In genomic region chr13:47246459-47246858, GRCm38 (mm10) we compare ENCODE assay signal across 22 mouse cellular contexts.
DNase-seq lines count a peak whose midpoint lies in the region; ATAC-seq lines count a peak whose summit lies in the region.
"Had no signal": no experiment of that assay in that cellular context is flagged by ENCODE, and none has a peak within 500 bp of the region (broad histone marks: within the 10 kb centered on the region; RNA-seq: fewer than 3 reads in every experiment).

No protein-coding gene starts in this region.

- 0 out of 2 replicates have a peak overlapping the region, but pooled peaks have one; percentile 6 for H3K27ac ChIP-seq in heart, embryonic 13.5 days (replicated peaks)
- peak overlapping the region; percentile 49; the same call in 1 of the 2 replicates for H3K27ac ChIP-seq in midbrain, embryonic 10.5 days (replicated peaks)
- no peak overlapping the region; the same call in 1 of the 2 replicates for H3K27ac ChIP-seq in midbrain, embryonic 16.5 days (ENCODE audit: low read length)
- peak overlapping the region; percentile 22; the same call in 1 of the 2 replicates for H3K27ac ChIP-seq in midbrain, embryonic 15.5 days
- H3K27ac ChIP-seq in embryonic facial prominence, embryonic 10.5 days (replicated peaks) = no peak overlapping the region
- H3K27ac ChIP-seq: embryonic facial prominence, embryonic 13.5 days; forebrain, embryonic 12.5 days; heart, adult 2 months; heart, embryonic 15.5 days; hindbrain, embryonic 12.5 days had no signal

- no peaks in the 10 kb centered on the region for H3K27me3 ChIP-seq in heart, embryonic 13.5 days (replicated peaks)
- no peaks in the 10 kb centered on the region; the same call in 1 of the 2 replicates for H3K27me3 ChIP-seq in midbrain, embryonic 10.5 days (ENCODE audit: low read depth, poor library complexity, severe bottlenecking)
- H3K27me3 ChIP-seq in midbrain, embryonic 16.5 days (ENCODE audit: control insufficient read depth, insufficient read depth, low read depth, low read length) = no peaks in the 10 kb centered on the region
- H3K27me3 ChIP-seq in midbrain, embryonic 15.5 days (replicated peaks) = 0 out of 2 replicates have a peak, but pooled peaks cover 3% of the 10 kb centered on the region
- no peaks in the 10 kb centered on the region for H3K27me3 ChIP-seq in embryonic facial prominence, embryonic 10.5 days (replicated peaks; ENCODE audit: low read depth, poor library complexity, severe bottlenecking)
- H3K27me3 ChIP-seq: embryonic facial prominence, embryonic 13.5 days; forebrain, embryonic 12.5 days; heart, embryonic 15.5 days; hindbrain, embryonic 12.5 days had no signal

- no peak overlapping the region for H3K9ac ChIP-seq in heart, embryonic 13.5 days
- no peak overlapping the region for H3K9ac ChIP-seq in midbrain, embryonic 16.5 days (ENCODE audit: low read depth, low read length)
- no peak overlapping the region for H3K9ac ChIP-seq in midbrain, embryonic 15.5 days
- H3K9ac ChIP-seq: embryonic facial prominence, embryonic 13.5 days; forebrain, embryonic 12.5 days; heart, embryonic 15.5 days; hindbrain, embryonic 12.5 days had no signal

- no peaks in the 10 kb centered on the region for H3K9me3 ChIP-seq in heart, embryonic 13.5 days
- no peaks in the 10 kb centered on the region for H3K9me3 ChIP-seq in midbrain, embryonic 10.5 days (replicated peaks)
- H3K9me3 ChIP-seq in midbrain, embryonic 16.5 days (replicated peaks; ENCODE audit: control insufficient read depth, low read length, poor library complexity, severe bottlenecking) = no peaks in the 10 kb centered on the region
- H3K9me3 ChIP-seq in midbrain, embryonic 15.5 days = no peaks in the 10 kb centered on the region
- H3K9me3 ChIP-seq in embryonic facial prominence, embryonic 10.5 days = no peaks in the 10 kb centered on the region
- H3K9me3 ChIP-seq: embryonic facial prominence, embryonic 13.5 days; forebrain, embryonic 12.5 days; heart, embryonic 15.5 days; hindbrain, embryonic 12.5 days had no signal

- no peak for ATAC-seq in heart, embryonic 13.5 days (ENCODE audit: extremely low read depth, insufficient number of reproducible peaks, low FRiP score, low TSS enrichment)
- ATAC-seq in midbrain, embryonic 16.5 days = no peak
- ATAC-seq in midbrain, embryonic 15.5 days (replicated peaks) = peak; percentile 77; the same call in 1 of the 2 replicates
- ATAC-seq: forebrain, embryonic 16.5 days; hindbrain, embryonic 16.5 days; inflammation-experienced regulatory T-cells, adult 6 months had no signal

- peaks cover 54% of the 10 kb centered on the region for H3K4me1 ChIP-seq in heart, embryonic 13.5 days
- peaks cover 43% of the 10 kb centered on the region for H3K4me1 ChIP-seq in midbrain, embryonic 10.5 days
- peaks cover 20% of the 10 kb centered on the region for H3K4me1 ChIP-seq in midbrain, embryonic 16.5 days (ENCODE audit: control insufficient read depth, insufficient read depth, low read length)
- peaks cover 30% of the 10 kb centered on the region for H3K4me1 ChIP-seq in midbrain, embryonic 15.5 days
- H3K4me1 ChIP-seq in embryonic facial prominence, embryonic 10.5 days = 0 out of 2 replicates have a peak, but pooled peaks cover 3% of the 10 kb centered on the region

- no peak overlapping the region for H3K4me2 ChIP-seq in heart, embryonic 13.5 days
- H3K4me2 ChIP-seq in midbrain, embryonic 16.5 days (ENCODE audit: low read length) = no peak overlapping the region
- H3K4me2 ChIP-seq in midbrain, embryonic 15.5 days = peak overlapping the region; percentile 4; the same call in 1 of the 2 replicates
- H3K4me2 ChIP-seq: embryonic facial prominence, embryonic 13.5 days; forebrain, embryonic 12.5 days; heart, embryonic 15.5 days; hindbrain, embryonic 12.5 days had no signal

- H3K4me3 ChIP-seq in heart, embryonic 13.5 days = no peak overlapping the region
- no peak overlapping the region for H3K4me3 ChIP-seq in midbrain, embryonic 10.5 days
- no peak overlapping the region for H3K4me3 ChIP-seq in midbrain, embryonic 16.5 days (ENCODE audit: low read depth, low read length)
- no peak overlapping the region for H3K4me3 ChIP-seq in midbrain, embryonic 15.5 days
- no peak overlapping the region for H3K4me3 ChIP-seq in embryonic facial prominence, embryonic 10.5 days
- H3K4me3 ChIP-seq: embryonic facial prominence, embryonic 13.5 days; forebrain, embryonic 12.5 days; heart, adult 2 months; heart, embryonic 15.5 days; hindbrain, embryonic 12.5 days had no signal

- 43% methylated on average over 10 of the region's 10 CpGs for WGBS in heart, embryonic 13.5 days
- 57% methylated on average over 10 of the region's 10 CpGs for WGBS in midbrain, embryonic 10.5 days
- 33% methylated on average over 10 of the region's 10 CpGs for WGBS in midbrain, embryonic 16.5 days
- WGBS in midbrain, embryonic 15.5 days = 35% methylated on average over 10 of the region's 10 CpGs
- WGBS in embryonic facial prominence, embryonic 10.5 days = 74% methylated on average over 10 of the region's 10 CpGs

- no peak for DNase-seq in heart, postnatal 4 days
- DNase-seq in midbrain, embryonic 10.5 days (ENCODE audit: low spot score) = no peak
- no peak for DNase-seq in embryonic facial prominence, embryonic 10.5 days (ENCODE audit: low spot score)
- no peak for DNase-seq in lung, postnatal 4 days
- DNase-seq: adrenal gland, adult 2 months; adrenal gland, postnatal 25 days; cerebellum, adult 11 months; cerebellum, adult 8-10 months; cerebellum, postnatal 14 days; gastrocnemius, postnatal 10 days; heart, adult 2 months; heart, postnatal 36 days had no signal

- H3K36me3 ChIP-seq in heart, embryonic 13.5 days = peaks cover 13% of the 10 kb centered on the region
- H3K36me3 ChIP-seq in midbrain, embryonic 10.5 days = 0 out of 2 replicates have a peak, but pooled peaks cover 5% of the 10 kb centered on the region
- H3K36me3 ChIP-seq in midbrain, embryonic 16.5 days (ENCODE audit: control insufficient read depth, insufficient read depth, low read length) = no peaks in the 10 kb centered on the region
- no peaks in the 10 kb centered on the region for H3K36me3 ChIP-seq in midbrain, embryonic 15.5 days (replicated peaks)
- no peaks in the 10 kb centered on the region for H3K36me3 ChIP-seq in embryonic facial prominence, embryonic 10.5 days (replicated peaks)
- H3K36me3 ChIP-seq: embryonic facial prominence, embryonic 13.5 days; forebrain, embryonic 12.5 days; heart, embryonic 15.5 days; hindbrain, embryonic 12.5 days had no signal

Comparison
In these comparisons a context has a peak if more than half of its experiments do, and no peak if none do; other contexts are left out.
1. H3K27ac ChIP-seq: peak in heart, embryonic 13.5 days (single experiment), midbrain, embryonic 10.5 days (single experiment) and midbrain, embryonic 15.5 days (single experiment); none in midbrain, embryonic 16.5 days (single experiment) and embryonic facial prominence, embryonic 10.5 days (single experiment).